Mouse (Mus musculus): ENCODE data around the gene Alpl. TPM values are rescaled to one million over a fixed set of nuclear protein-coding genes. Genes with fewer than 3 reads are reported as not detected.

The Alpl gene
- total RNA-seq, 2 experiments from 2014 or later: 0.09 TPM; not detected in 1

- ATAC-seq (ENCODE audit: poor library complexity, severe bottlenecking): no peak
These were observed 52.4 kb downstream of the Alpl start for GRCm38 (mm10) chr4:137743791-137744190.

- no peak for ATAC-seq (ENCODE audit: poor library complexity, severe bottlenecking)
These were observed 55.8 kb downstream of the Alpl start for GRCm38 (mm10) chr4:137740350-137740749.

- ATAC-seq (ENCODE audit: poor library complexity, severe bottlenecking): 0 out of 2 replicates have a peak, but pooled peaks have one; percentile 30
These were observed 56.8 kb downstream of the Alpl start for GRCm38 (mm10) chr4:137739151-137739923.

GRCm38 (mm10) chr4:137737760-137738159 lies 58.4 kb downstream of the Alpl start:
- no peak for ATAC-seq (ENCODE audit: poor library complexity, severe bottlenecking)

- no peak for ATAC-seq (ENCODE audit: poor library complexity, severe bottlenecking)
These were observed 59.9 kb downstream of the Alpl start for GRCm38 (mm10) chr4:137736220-137736701.

GRCm38 (mm10) chr4:137733459-137733858 lies 62.7 kb downstream of the Alpl start:
- no peak for ATAC-seq (ENCODE audit: poor library complexity, severe bottlenecking)

GRCm38 (mm10) chr4:137732962-137733361 lies 63.2 kb downstream of the Alpl start:
- no peak for ATAC-seq (ENCODE audit: poor library complexity, severe bottlenecking)

GRCm38 (mm10) chr4:137732361-137732760 lies 63.8 kb downstream of the Alpl start:
- no peak for ATAC-seq (ENCODE audit: poor library complexity, severe bottlenecking)

- ATAC-seq (ENCODE audit: poor library complexity, severe bottlenecking): no peak
These were observed 64.3 kb downstream of the Alpl start for GRCm38 (mm10) chr4:137731891-137732290.

- ATAC-seq (ENCODE audit: poor library complexity, severe bottlenecking): no peak
These were observed 65.4 kb downstream of the Alpl start for GRCm38 (mm10) chr4:137730757-137731156.

GRCm38 (mm10) chr4:137730134-137730533 lies 66.0 kb downstream of the Alpl start:
- ATAC-seq (ENCODE audit: poor library complexity, severe bottlenecking): peak; percentile 84

- no peak for ATAC-seq (ENCODE audit: poor library complexity, severe bottlenecking)
These were observed 66.9 kb downstream of the Alpl start for GRCm38 (mm10) chr4:137729155-137729855.

- ATAC-seq (ENCODE audit: poor library complexity, severe bottlenecking): no peak
These were observed 67.6 kb downstream of the Alpl start for GRCm38 (mm10) chr4:137728399-137729154.

- no peak for ATAC-seq (ENCODE audit: poor library complexity, severe bottlenecking)
These were observed 68.5 kb downstream of the Alpl start for GRCm38 (mm10) chr4:137727506-137728187.

GRCm38 (mm10) chr4:137726739-137727505 lies 69.3 kb downstream of the Alpl start:
- no peak for ATAC-seq (ENCODE audit: poor library complexity, severe bottlenecking)

- no peak for ATAC-seq (ENCODE audit: poor library complexity, severe bottlenecking)
These were observed 70.5 kb downstream of the Alpl start for GRCm38 (mm10) chr4:137725541-137726145.

GRCm38 (mm10) chr4:137724766-137725165 lies 71.4 kb downstream of the Alpl start:
- peak; percentile 74 for ATAC-seq (ENCODE audit: poor library complexity, severe bottlenecking)

- ATAC-seq (ENCODE audit: poor library complexity, severe bottlenecking): peak; percentile 56
These were observed 72.0 kb downstream of the Alpl start for GRCm38 (mm10) chr4:137724212-137724611.

- ATAC-seq (ENCODE audit: poor library complexity, severe bottlenecking): no peak
These were observed 72.7 kb downstream of the Alpl start for GRCm38 (mm10) chr4:137723527-137723926.
